Mouse (Mus musculus) stomach, embryonic 14.5 days (tissue): ENCODE results near the gene Kctd4. TPM values are rescaled to one million over a fixed set of nuclear protein-coding genes. Genes with fewer than 3 reads are reported as not detected.

Experiments
- ATAC-seq: fragments of 200-750 bp; cut with Nextera tagmentation; 2 replicates; pipeline ENCODE4 v1.8.0; 2017; ENCODE audit warnings: low read depth, moderate TSS enrichment; ENCODE audit not compliant: insufficient number of reproducible peaks, insufficient read depth, low FRiP score
- H3K27ac ChIP-seq: fragments of 300-500 bp; sonication (generic); 2 replicates; pipeline ENCODE4 v1.5.1; 2014; ENCODE audit warnings: mild to moderate bottlenecking, low read length, moderate library complexity, mixed read lengths
- H3K27me3 ChIP-seq: fragments of 300-500 bp; sonication (generic); 2 replicates; pipeline ENCODE4 v1.6.1; 2014; ENCODE audit warnings: low read length, control low read depth, mixed read lengths; ENCODE audit not compliant: control insufficient read depth, insufficient read depth
- H3K36me3 ChIP-seq: fragments of 300-500 bp; sonication (generic); 2 replicates; pipeline ENCODE4 v1.6.1; 2014; ENCODE audit warnings: mild to moderate bottlenecking, control low read depth, low read length, moderate library complexity, mixed read lengths; ENCODE audit not compliant: control insufficient read depth, insufficient read depth
- H3K4me1 ChIP-seq: fragments of 300-500 bp; sonication (generic); 2 replicates; pipeline ENCODE4 v1.6.1; 2014; ENCODE audit warnings: low read length, control low read depth, mixed read lengths; ENCODE audit not compliant: control insufficient read depth, insufficient read depth
- H3K4me2 ChIP-seq: fragments of 300-500 bp; sonication (generic); replicated peaks from 2 replicates; pipeline ENCODE4 v1.6.1; 2014; ENCODE audit warnings: low read depth, low read length, control low read depth
- H3K4me3 ChIP-seq: fragments of 300-500 bp; sonication (generic); 2 replicates; pipeline ENCODE4 v1.5.1; 2014; ENCODE audit warnings: low read depth, low read length, control low read depth
- H3K9ac ChIP-seq: fragments of 300-500 bp; sonication (generic); replicated peaks from 2 replicates; pipeline ENCODE4 v1.6.1; 2014; ENCODE audit warnings: low read depth, mild to moderate bottlenecking, control low read depth, low read length, moderate library complexity, mixed read lengths
- H3K9me3 ChIP-seq: fragments of 300-500 bp; sonication (generic); 2 replicates; pipeline ENCODE4 v1.6.1; 2016; ENCODE audit warnings: low read depth, low read length, control low read depth; ENCODE audit not compliant: control insufficient read depth
- WGBS: fragments of 180-500 bp; shearing (Covaris S2); extraction: QIAGEN DNeasy Blood & Tissue Kit; methylation state at CpG from one replicate; pipeline ENCODE4 v1.1.7; 2014; 5-methylcytosine and 5-hydroxymethylcytosine counted together
- polyA plus RNA-seq: library from polyadenylated mRNA; unstranded; fragments of >200 nt; fragmentation: Nextera tagmentation; extraction: Ambion mirVana; gene quantifications from 2 replicates; pipeline ENCODE4 v1.2.1, GENCODE M21; 2014

The Kctd4 gene
- polyA plus RNA-seq, 1 experiment from 2014 or later = 1.2 TPM

- Histone ChIP-seq H3K9ac (no peak overlapping the region), H3K9me3 (no peaks in the 10 kb centered on the region), H3K27ac (no peak overlapping the region), H3K4me2 (no peak overlapping the region), H3K27me3 (no peaks in the 10 kb centered on the region), H3K36me3 (no peaks in the 10 kb centered on the region), H3K4me1 (no peaks in the 10 kb centered on the region), H3K4me3 (no peak overlapping the region)
- 47% methylated on average over 3 of the region's 3 CpGs for WGBS
- ATAC-seq = no peak
Observed at GRCm38 (mm10) chr14:75976107-75976506, 21.3 kb downstream of the Kctd4 start.

DNA sequence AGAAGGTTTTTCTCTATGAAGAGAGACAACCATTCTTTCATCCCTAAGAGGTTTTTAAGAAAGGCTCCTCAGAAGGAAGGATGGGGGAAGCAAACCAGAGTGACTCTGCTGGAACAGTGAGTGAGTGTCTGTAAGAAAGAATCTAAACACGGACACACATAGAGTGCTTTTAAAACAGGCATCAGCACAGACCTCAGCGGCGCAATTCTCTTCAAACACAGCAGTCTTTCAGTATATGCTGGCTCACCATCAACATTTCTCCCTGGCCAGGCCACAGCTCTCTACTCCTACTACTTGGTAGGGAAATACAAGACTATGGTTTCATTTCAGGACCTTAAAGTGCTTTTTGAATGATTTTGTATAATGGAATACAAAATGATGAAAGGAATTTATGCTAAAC, 26.4 kb downstream of the Kctd4 start:
- Histone ChIP-seq H3K4me1 (no peaks in the 10 kb centered on the region), H3K4me3 (no peak overlapping the region), H3K9ac (no peak overlapping the region), H3K4me2 (no peak overlapping the region), H3K27ac (no peak overlapping the region), H3K9me3 (no peaks in the 10 kb centered on the region), H3K27me3 (no peaks in the 10 kb centered on the region), H3K36me3 (no peaks in the 10 kb centered on the region)
- ATAC-seq = no peak
- WGBS = 90% methylated on average over 3 of the region's 3 CpGs

- WGBS = 88% methylated on average over 2 of the region's 2 CpGs
- H3K36me3 ChIP-seq = no peaks in the 10 kb centered on the region
Observed at GRCm38 (mm10) chr14:75983891-75984290, 29.1 kb downstream of the Kctd4 start.

DNA sequence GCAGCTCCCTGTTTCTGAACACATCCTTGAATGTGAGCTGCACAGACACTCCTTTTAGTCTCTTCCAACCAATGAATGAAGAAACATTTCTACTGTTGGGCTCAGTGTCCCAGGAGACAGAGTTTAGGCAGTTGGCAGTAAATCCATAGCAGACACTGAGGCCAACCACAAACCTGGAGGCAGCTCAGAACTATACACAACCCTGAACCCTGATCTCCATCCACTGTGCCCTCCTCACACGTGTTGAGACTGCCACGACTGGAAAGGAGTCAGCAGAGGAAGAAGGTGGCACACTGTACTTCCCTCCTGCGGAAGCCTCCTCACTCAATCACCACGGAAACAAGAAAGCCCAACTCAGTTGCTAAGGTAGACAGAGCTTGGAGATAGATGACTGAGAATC, 30.3 kb downstream of the Kctd4 start:
- H3K4me2 ChIP-seq = no peak overlapping the region
- H3K4me3 ChIP-seq = no peak overlapping the region
- H3K4me1 ChIP-seq = no peaks in the 10 kb centered on the region
- no peak for ATAC-seq
- H3K9me3 ChIP-seq = no peaks in the 10 kb centered on the region
- H3K27ac ChIP-seq = no peak overlapping the region
- no peaks in the 10 kb centered on the region for H3K36me3 ChIP-seq
- H3K9ac ChIP-seq = no peak overlapping the region
- WGBS = 64% methylated on average over 4 of the region's 4 CpGs
- no peaks in the 10 kb centered on the region for H3K27me3 ChIP-seq

More at GRCm38 (mm10) chr14:75983891-75984290, 29.1 kb downstream of the Kctd4 start:
- H3K27ac ChIP-seq = no peak overlapping the region
- no peak overlapping the region for H3K9ac ChIP-seq
- no peak overlapping the region for H3K4me2 ChIP-seq
- no peaks in the 10 kb centered on the region for H3K4me1 ChIP-seq
- ATAC-seq = no peak
- no peaks in the 10 kb centered on the region for H3K9me3 ChIP-seq
- H3K27me3 ChIP-seq = no peaks in the 10 kb centered on the region
- H3K4me3 ChIP-seq = no peak overlapping the region

DNA sequence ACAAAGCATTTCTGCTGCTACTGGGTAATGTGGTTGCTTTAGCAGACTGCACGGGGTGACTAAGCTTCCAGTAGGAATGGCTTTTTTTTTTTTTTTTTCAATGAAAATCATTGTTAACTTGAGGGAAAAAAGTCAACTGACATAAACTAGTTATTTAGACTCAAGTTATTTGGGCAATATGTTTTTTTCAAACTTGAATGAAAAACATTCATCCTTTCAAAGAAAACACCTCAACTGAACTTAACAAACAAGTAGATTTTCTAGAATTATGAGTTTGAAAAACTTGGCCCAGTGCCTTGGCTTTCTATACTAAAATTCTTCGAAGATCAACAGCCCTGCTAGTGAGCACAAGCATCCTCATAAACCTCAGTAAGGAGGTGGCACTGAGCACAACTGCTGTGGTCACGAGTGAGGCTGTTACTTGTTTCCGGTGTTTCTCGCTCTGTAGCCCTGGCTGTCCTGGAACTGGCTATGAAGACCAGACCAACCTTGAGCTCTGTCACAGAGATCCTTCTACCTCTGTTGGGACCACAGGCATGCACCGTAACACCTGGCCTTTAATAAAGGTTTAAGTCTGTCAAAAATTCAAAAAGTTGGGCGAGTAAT, 32.2 kb downstream of the Kctd4 start:
- no peak overlapping the region for H3K4me2 ChIP-seq
- H3K4me1 ChIP-seq = no peaks in the 10 kb centered on the region
- no peak overlapping the region for H3K4me3 ChIP-seq
- no peaks in the 10 kb centered on the region for H3K27me3 ChIP-seq
- no peak overlapping the region for H3K27ac ChIP-seq
- H3K9me3 ChIP-seq = no peaks in the 10 kb centered on the region
- H3K36me3 ChIP-seq = no peaks in the 10 kb centered on the region
- 84% methylated on average over 7 of the region's 7 CpGs for WGBS
- no peak for ATAC-seq
- H3K9ac ChIP-seq = no peak overlapping the region

GRCm38 (mm10) chr14:75989168-75989567, 34.4 kb downstream of the Kctd4 start:
- no peak overlapping the region for H3K27ac ChIP-seq
- H3K4me1 ChIP-seq = no peaks in the 10 kb centered on the region
- H3K9me3 ChIP-seq = no peaks in the 10 kb centered on the region
- no peaks in the 10 kb centered on the region for H3K27me3 ChIP-seq
- WGBS = 87% methylated on average over 1 of the region's 1 CpGs
- no peak overlapping the region for H3K9ac ChIP-seq
- no peak overlapping the region for H3K4me3 ChIP-seq
- ATAC-seq = no peak
- H3K36me3 ChIP-seq = no peaks in the 10 kb centered on the region
- H3K4me2 ChIP-seq = no peak overlapping the region

GRCm38 (mm10) chr14:75990936-75991335, 36.1 kb downstream of the Kctd4 start:
- ATAC-seq = no peak
- Histone ChIP-seq H3K4me1 (no peaks in the 10 kb centered on the region), H3K4me3 (no peak overlapping the region), H3K9me3 (no peaks in the 10 kb centered on the region), H3K36me3 (no peaks in the 10 kb centered on the region), H3K4me2 (no peak overlapping the region), H3K27me3 (no peaks in the 10 kb centered on the region), H3K9ac (no peak overlapping the region), H3K27ac (no peak overlapping the region)
- WGBS = 90% methylated on average over 6 of the region's 6 CpGs

DNA sequence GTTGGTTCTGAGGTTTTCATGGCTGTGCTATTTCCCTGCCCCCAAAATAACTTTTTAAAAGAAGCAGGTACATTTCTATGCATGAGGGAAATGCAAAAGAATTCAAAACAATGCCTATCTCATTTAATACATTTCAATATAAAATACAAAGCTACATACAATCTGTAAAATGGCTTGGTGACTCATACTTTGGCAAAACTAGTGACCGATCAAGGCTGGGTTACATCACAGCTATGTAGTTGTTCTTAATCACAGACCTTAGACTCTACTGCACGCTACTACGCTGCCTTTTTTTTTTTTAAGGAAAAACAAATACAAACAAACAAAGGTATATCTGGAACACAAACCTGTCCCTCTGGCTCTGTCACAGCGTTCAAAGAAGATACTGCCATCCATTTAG, 37.6 kb downstream of the Kctd4 start:
- Histone ChIP-seq H3K36me3 (no peaks in the 10 kb centered on the region), H3K27ac (no peak overlapping the region), H3K4me2 (no peak overlapping the region), H3K4me3 (no peak overlapping the region), H3K4me1 (no peaks in the 10 kb centered on the region), H3K27me3 (no peaks in the 10 kb centered on the region), H3K9me3 (no peaks in the 10 kb centered on the region), H3K9ac (no peak overlapping the region)
- ATAC-seq = no peak
- WGBS = 94% methylated on average over 4 of the region's 4 CpGs

DNA sequence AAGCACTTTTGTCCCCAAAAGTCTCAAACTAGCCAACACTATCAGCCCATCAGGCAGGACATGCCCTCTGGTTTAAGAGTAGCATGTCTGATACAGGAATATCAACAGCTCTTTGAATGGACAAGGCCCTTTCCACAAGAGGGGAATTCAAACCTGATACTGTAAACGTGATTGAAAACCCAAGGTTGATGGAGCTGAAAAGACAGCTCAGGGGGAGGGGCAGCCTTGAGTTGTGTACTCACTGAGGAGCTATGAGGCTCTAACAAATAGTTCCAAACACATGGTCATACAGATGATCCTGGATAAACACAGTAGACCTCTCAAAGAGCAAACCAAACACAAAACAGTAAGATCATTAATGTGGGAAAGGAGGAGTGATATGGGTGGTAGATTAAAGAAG, 43.3 kb downstream of the Kctd4 start:
- WGBS = 52% methylated on average over 1 of the region's 1 CpGs
- H3K4me2 ChIP-seq = no peak overlapping the region

More for the DNA sequence above, 43.3 kb downstream of the Kctd4 start:
- Histone ChIP-seq H3K9ac (no peak overlapping the region), H3K4me3 (no peak overlapping the region), H3K36me3 (no peaks in the 10 kb centered on the region), H3K27me3 (no peaks in the 10 kb centered on the region), H3K27ac (no peak overlapping the region), H3K4me1 (no peaks in the 10 kb centered on the region), H3K9me3 (no peaks in the 10 kb centered on the region)
- no peak for ATAC-seq
